Mouse (Mus musculus) adipocyte (in vitro differentiated cells): ENCODE measurements around the gene Glb1.
A peak's percentile ranks its signal among the peaks of the same experiment; 100 is the strongest.
"Not testable (repeated sequence)": the region's sequence is repeated elsewhere in the genome, so short reads cannot be mapped to it uniquely, and the experiment has no call there.

Source experiments
- DNase-seq: peaks from one replicate; pipeline ENCODE4 v3.0.0-alpha.2; 2016; ENCODE audit warnings: low spot score

The Glb1 gene

DNA sequence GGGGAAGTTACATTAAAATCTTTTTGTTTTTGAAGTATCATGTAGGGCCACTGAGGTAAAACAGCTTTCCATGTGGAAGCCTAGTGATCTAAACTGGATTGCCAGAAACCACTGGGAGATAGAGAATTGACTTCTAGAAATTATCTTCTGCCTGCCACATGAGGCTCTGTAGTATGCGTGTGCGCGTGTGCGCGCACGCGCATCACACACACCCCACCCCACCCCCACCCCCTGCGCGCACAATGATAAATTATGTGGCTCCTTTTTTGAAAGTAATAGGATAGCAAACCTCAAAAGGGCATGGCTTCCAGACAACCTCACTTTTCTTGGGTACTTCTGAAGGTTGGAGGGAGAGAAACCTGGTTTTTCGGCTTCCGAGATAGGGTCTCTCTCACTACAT, 101.0 kb downstream of the Glb1 start:
- no peak for DNase-seq

GRCm38 (mm10) chr9:114502711-114503427, 102.0 kb downstream of the Glb1 start:
- DNase-seq = no peak

- no peak for DNase-seq
These were observed 103.9 kb downstream of the Glb1 start, which contains the start of gene Ccr4 for GRCm38 (mm10) chr9:114504816-114505215. Gene Ccr4, minus strand, starts transcription at chr9:114504916.

DNA sequence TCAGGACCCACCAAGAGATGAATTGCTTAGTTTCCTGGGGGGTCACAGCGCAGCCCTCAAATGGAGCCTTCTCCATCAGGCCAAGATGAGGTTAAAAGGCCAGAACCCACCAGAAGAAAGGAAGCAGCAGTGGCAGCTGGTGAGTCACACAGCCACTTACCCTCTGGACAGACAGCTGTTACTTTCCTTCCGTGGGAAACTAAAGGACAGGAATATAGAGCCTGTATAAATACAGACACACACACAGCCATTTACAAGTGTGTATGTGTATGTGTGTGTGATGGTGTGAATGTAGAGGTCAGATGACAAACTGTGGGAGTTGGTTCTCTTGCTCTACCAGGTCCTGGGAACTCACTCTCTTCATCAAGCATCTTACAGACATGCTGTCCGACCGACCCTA, 105.7 kb downstream of the Glb1 start:
- DNase-seq = no peak

DNA sequence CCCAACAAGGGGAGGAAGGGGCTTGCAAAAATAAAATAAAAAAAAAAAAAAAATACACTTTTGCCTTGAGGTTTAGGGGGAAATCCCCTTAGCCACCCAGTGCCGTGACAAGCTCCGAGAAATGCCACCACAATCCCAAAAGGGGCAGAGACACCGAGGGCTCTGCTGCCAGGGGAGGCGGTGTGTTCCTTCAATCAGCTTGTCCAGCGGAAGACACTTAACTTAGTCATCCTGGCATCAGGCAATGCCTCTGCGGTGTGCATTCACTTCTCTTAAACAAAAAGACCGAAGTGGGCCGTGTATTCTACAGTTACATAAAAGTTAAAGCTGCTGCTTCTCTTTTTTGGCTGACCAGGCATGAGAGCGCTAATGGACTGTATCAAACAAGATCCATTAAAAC, 106.5 kb downstream of the Glb1 start:
- DNase-seq = no peak

DNA sequence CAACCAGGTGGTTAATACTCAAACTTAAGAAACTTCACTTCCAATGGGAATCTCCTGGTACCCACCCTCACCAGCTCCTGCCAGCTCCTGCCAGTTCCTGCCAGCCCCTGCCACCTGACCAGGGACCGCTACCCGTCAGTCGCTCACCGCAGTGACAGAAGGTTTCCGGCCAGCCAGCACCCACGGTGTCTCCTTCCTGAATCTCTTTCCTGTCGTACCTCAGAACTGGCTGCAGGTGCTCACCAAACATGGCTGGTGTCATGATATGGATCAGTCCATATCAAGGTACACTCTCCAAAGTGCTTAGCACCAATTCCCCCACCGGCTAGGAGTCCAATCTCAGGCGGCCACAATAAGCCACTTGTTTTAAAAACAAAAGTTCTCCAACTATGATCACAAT, 108.9 kb downstream of the Glb1 start:
- no peak for DNase-seq

- DNase-seq = no peak
These were observed 112.0 kb downstream of the Glb1 start for GRCm38 (mm10) chr9:114512831-114513230.

DNA sequence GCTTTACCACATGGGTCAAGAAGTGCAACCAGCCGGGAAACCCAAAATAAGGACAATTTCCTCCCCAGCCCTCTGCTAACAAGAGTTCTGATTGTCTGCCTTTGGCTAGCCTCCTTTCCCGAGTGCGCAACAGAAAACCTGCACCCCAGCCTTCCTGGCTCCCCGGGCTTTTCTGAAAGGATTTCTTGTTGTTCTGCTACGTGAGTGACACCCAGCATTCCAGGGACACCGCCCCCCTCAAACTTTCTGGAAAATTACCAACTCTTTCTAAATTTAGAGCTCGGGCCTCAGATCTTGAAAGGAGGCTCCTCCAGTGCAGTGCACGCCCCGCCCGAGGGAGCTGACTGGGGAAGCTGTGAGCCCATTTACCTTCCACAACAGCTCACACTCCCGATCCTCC, 114.5 kb downstream of the Glb1 start, which contains the start of gene C130032M10Rik:
TSS of gene C130032M10Rik (plus strand) at position 334 of the 400 bp plus-strand sequence.
- DNase-seq = no peak

DNA sequence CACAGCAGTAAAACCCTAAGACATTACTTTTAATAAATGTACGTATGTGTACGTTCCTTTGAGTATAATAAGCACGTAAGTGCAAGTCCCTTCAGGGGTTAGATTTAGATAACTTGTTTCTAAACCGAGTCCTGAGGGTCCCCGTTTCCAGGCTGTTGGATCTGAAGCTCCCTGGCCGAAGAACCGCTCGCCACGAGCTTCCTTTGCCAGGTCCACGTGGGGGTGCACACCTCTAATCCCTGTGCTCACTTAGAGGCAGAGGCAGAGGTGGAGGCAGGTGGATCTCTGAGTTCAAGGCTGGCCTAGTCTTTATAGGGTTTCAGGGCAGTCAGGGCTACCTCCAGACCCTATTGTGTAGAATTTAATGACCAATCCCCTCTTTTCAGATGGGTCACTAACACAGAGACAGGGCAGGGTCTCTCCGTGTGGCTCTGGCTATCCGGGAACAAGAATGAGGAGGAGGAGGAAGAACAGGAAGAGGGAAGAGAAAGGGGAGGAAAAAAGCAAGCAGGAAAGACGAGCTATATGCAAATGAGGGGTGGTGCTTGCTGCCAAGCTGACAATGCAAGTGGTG, 117.1 kb downstream of the Glb1 start:
- DNase-seq = no peak

GRCm38 (mm10) chr9:114518812-114519477, 118.1 kb downstream of the Glb1 start:
- peak; percentile 10 for DNase-seq

DNA sequence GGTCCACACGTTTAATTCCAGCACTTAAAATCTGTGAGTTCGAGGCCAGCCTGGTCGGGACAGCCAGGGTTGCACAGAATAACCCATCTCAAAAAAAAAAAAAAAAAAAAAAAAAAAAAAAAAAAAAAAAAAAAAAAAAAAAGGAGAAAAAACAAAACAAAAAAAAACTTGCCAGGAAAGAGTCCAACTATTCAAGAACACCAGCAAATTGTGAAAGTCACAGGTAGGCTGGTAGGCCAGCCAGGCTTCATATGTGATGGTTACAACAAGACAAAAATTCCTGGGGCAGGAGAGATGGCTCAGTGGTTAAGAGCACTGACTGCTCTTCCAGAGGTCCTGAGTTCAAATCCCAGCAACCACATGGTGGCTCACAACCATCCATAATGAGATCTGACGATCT, 119.7 kb downstream of the Glb1 start:
- not testable (repeated sequence) for DNase-seq

GRCm38 (mm10) chr9:114522041-114522440, 121.2 kb downstream of the Glb1 start:
- DNase-seq = no peak

GRCm38 (mm10) chr9:114522501-114522900, 121.6 kb downstream of the Glb1 start:
- no peak for DNase-seq
